Mouse (Mus musculus): ENCODE results near the gene Zfp768. TPM values are rescaled to one million over a fixed set of nuclear protein-coding genes. Genes with fewer than 3 reads are reported as not detected.
"Not testable (repeated sequence)": the region's sequence is repeated elsewhere in the genome, so short reads cannot be mapped to it uniquely, and the experiment has no call there.

The Zfp768 gene
- 3.1 and 3.5 TPM in 2 replicates for polyA plus RNA-seq (2015; fragmentation: Nextera tagmentation; extraction: Ambion mirVana)

DNA sequence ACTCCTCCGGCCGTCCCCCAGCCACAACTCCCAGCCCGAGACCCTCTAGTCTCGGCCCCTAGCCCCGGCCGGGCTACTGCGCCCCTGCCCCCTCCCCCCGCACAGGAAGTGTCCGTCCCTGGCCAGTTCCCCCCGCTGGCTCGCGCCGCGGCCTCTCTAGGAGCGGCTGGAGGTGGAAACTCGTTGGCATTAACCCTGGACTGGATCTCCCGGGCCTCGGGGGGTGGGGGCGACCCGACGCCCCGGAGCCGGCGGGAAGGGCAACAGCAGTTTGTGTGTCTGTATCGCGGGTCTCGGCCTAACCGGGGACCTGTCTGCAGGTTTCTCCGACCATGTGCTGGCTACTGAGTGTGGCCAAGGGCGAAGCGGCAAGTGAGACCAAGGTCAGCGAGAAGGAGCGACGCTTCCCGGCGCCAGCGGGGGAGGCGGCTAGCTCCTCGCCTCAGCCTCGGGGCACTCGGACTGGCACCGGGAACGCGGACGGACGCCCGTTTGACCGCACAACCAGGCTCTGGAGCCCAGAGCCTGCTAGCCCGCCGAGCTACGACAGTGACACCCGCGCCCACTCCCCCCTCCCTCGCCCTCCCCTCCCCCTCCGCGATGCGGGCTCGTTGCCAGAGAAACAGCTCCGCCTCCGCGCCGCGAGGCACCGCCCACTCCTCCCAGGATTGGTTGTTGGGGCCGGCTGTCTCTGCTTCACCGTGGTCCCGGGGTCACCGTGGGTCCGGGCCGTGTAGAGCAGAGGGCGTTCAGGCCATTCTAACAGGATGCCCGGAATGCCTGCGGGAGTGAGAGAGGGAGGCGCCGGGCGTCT is at the start of gene Zfp768:
Gene Zfp768 (minus strand): TSS at position 78 of the 814 bp plus-strand sequence.
- Histone ChIP-seq H3K4me3 (replicated peaks) (peak within 1 kb of the TSS; percentile 79), H3K9ac (peak within 1 kb of the TSS; percentile 79), H3K9me3 (replicated peaks) (no peaks in the 10 kb centered on the region), H3K4me2 (peak within 1 kb of the TSS; percentile 99), H3K27me3 (no peaks in the 10 kb centered on the region), H3K4me1 (replicated peaks) (peaks cover 45% of the 10 kb centered on the region), H3K36me3 (peaks cover 9% of the 10 kb centered on the region), H3K27ac (peak within 1 kb of the TSS; percentile 78)
- DNase-seq (peak; percentile 86), ATAC-seq (ENCODE audit: low read depth) (peak; percentile 85)
- under 1% methylated on average over 70 of the region's 76 CpGs for WGBS (ENCODE audit: insufficient replicate concordance)

DNA sequence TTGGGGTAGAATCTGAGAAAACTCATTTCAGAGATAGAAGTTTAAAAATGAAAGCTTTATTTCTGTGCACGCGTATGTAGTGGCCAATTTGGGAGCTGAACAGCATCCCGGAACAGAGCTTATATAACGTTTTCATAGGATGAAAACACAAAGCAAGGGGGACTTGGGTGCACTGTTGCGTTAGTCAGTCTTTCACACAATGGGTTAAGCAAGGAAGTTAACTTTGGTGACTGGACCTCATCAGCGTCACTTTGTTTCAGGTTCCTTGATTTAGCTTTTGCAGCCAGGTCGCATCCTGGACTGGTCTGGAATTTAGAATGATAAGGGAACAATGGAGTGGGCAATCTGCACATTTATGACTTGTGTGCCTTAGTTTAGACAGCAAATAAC is 48.5 kb upstream of the Zfp768 start:
- Histone ChIP-seq H3K9ac (peak overlapping the region; percentile 64), H3K4me1 (replicated peaks) (peaks cover 21% of the 10 kb centered on the region), H3K4me3 (replicated peaks) (peak overlapping the region; percentile 71), H3K27me3 (peaks cover 11% of the 10 kb centered on the region), H3K27ac (peak overlapping the region; percentile 48; the same call in 1 of the 2 replicates), H3K4me2 (peak overlapping the region; percentile 89), H3K9me3 (replicated peaks) (no peaks in the 10 kb centered on the region), H3K36me3 (peaks cover 12% of the 10 kb centered on the region)
- ATAC-seq (ENCODE audit: low read depth) (no peak), DNase-seq (no peak)
- WGBS (ENCODE audit: insufficient replicate concordance) = 18% methylated on average over 7 of the region's 7 CpGs

DNA sequence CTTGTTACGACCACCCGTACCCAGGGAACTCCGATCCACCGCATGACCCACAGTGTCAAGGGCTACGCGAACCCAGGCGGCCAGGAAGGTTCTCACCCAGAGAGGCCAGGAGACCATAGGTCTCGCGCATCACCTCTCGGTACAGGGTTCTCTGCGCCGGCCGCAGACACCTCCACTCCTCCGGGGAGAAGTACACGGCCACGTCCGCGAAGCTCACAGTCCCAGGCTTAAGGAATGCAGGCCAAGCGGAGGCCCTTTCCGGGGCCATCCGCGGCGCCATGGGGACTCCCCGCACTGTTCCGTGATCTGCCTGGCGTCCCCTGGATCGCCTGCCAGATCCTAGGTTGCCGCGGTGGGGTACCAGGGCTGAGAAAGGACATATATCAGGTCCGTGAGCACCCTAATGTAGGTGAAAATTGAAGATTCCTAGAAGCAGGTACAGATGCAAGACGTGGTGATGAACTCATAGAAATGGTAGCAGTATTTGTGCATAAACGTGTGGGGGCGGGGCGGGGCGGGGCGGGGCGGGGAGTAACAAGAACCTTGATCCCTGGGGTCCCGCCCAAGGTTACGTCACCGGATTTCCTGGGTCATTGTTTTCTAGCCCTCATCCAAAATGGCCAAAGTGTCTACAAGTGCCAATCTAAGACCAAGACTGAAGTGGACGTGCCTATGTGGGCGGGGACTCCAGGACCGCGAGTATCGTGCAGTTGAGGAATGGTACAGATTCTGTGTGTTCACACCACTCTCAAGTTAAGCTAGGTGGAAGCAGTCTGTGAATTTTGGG is 48.0 kb upstream of the Zfp768 start, which contains the start of gene E430018J23Rik:
Gene E430018J23Rik (minus strand): TSS at position 473 of the 787 bp plus-strand sequence.
- WGBS (ENCODE audit: insufficient replicate concordance) = under 1% methylated on average over 45 of the region's 45 CpGs
- peak within 1 kb of the TSS; percentile 89 for H3K4me2 ChIP-seq
- peaks cover 12% of the 10 kb centered on the region for H3K36me3 ChIP-seq
- H3K9me3 ChIP-seq (replicated peaks) = no peaks in the 10 kb centered on the region
- peak within 1 kb of the TSS; percentile 83 for H3K9ac ChIP-seq
- ATAC-seq (ENCODE audit: low read depth) (peak; percentile 87), DNase-seq (peak; percentile 95)
- peak within 1 kb of the TSS; percentile 71 for H3K4me3 ChIP-seq (replicated peaks)
- H3K27me3 ChIP-seq = peaks cover 11% of the 10 kb centered on the region
- peaks cover 21% of the 10 kb centered on the region for H3K4me1 ChIP-seq (replicated peaks)
- peak within 1 kb of the TSS; percentile 78 for H3K27ac ChIP-seq

DNA sequence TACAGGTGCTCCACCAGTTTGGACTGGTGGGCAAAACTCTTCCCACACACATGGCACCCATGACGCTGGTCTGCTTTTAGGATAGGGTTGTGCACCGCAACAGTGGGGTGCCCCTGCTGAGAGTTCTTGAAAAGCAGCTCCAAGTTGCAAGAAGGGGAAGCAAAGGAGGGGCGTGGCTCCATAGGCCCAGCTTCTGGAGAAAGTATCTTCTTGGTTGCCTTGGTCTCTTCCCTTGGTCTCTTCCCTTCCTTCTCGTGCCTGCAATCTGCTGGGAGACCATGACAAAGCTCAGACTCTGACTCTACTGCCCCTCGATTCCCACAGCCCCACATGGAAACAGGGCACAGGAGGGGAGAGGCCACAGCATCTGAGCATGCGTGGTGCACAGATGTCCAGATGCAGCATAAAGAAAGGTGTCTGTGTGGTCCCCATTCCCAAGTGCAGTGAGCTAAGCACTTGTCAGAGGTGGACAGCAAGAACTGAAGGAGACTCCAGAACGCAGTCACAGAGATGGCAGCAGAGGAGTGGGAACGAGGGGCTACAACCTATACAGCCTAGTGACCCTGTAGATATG is 46.9 kb upstream of the Zfp768 start:
- ATAC-seq (ENCODE audit: low read depth) = no peak
- Histone ChIP-seq H3K27ac (no peak overlapping the region), H3K36me3 (peaks cover 12% of the 10 kb centered on the region)

DNA sequence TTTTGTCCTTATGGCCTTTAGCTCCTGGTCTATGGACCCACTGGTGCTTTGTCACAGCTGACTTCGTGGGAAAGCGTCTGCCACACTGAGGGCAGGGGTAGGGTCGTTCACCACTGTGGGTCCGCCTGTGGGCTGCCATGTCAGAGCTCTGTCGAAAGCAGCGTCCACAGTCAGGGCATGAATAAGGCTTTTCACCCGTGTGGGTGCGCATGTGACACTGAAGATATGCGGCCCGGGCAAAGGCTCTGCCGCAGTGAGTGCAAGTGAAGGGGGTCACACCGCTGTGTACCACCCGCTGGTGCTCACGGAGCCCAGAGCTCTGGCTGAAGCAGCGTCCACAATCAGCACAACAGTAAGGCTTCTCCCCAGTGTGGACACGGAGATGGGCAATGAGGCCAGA is 46.1 kb upstream of the Zfp768 start:
- Histone ChIP-seq H3K36me3 (peaks cover 12% of the 10 kb centered on the region), H3K4me2 (no peak overlapping the region), H3K4me1 (replicated peaks) (peaks cover 22% of the 10 kb centered on the region), H3K9ac (no peak overlapping the region), H3K27ac (no peak overlapping the region), H3K27me3 (peaks cover under 1% of the 10 kb centered on the region; the same call in 1 of the 2 replicates), H3K4me3 (replicated peaks) (no peak overlapping the region), H3K9me3 (replicated peaks) (no peaks in the 10 kb centered on the region)
- DNase-seq = no peak
- ATAC-seq (ENCODE audit: low read depth) = no peak
- 87% methylated on average over 16 of the region's 16 CpGs for WGBS (ENCODE audit: insufficient replicate concordance)

More for the DNA sequence above, 46.9 kb upstream of the Zfp768 start:
- Histone ChIP-seq H3K27me3 (peaks cover 5% of the 10 kb centered on the region; the same call in 1 of the 2 replicates), H3K4me1 (replicated peaks) (peaks cover 21% of the 10 kb centered on the region), H3K9me3 (replicated peaks) (no peaks in the 10 kb centered on the region), H3K4me2 (peak overlapping the region; percentile 89), H3K4me3 (replicated peaks) (peak overlapping the region; percentile 71), H3K9ac (peak overlapping the region; percentile 83)
- 62% methylated on average over 8 of the region's 8 CpGs for WGBS (ENCODE audit: insufficient replicate concordance)
- no peak for DNase-seq

DNA sequence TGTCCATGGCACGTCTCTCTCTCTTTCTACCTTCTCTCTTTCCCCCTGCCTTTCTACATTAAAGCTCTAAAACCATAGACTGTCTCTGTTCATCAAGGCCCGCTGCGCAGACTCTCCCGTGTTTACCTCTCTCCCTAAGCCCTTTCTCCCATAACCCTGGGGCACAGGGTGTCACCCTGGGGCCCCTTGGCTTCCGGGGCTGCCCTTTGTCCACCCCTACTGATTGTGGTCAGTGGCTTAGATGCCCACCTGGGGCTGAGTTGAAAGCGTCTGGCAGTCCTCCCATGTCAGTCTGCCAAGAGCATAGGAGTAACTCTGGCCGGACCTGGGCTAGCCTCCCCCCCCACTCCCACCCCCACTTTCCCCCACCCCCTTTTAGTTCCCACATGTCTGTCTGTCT is 44.9 kb upstream of the Zfp768 start:
- ATAC-seq (ENCODE audit: low read depth) (no peak), DNase-seq (no peak)
- no peak overlapping the region for H3K27ac ChIP-seq
- peaks cover 16% of the 10 kb centered on the region for H3K36me3 ChIP-seq
- no peaks in the 10 kb centered on the region for H3K9me3 ChIP-seq (replicated peaks)
- no peak overlapping the region for H3K4me2 ChIP-seq
- no peaks in the 10 kb centered on the region for H3K27me3 ChIP-seq
- peaks cover 28% of the 10 kb centered on the region for H3K4me1 ChIP-seq (replicated peaks)
- WGBS (ENCODE audit: insufficient replicate concordance) = 71% methylated on average over 7 of the region's 7 CpGs
- no peak overlapping the region for H3K9ac ChIP-seq
- no peak overlapping the region for H3K4me3 ChIP-seq (replicated peaks)

DNA sequence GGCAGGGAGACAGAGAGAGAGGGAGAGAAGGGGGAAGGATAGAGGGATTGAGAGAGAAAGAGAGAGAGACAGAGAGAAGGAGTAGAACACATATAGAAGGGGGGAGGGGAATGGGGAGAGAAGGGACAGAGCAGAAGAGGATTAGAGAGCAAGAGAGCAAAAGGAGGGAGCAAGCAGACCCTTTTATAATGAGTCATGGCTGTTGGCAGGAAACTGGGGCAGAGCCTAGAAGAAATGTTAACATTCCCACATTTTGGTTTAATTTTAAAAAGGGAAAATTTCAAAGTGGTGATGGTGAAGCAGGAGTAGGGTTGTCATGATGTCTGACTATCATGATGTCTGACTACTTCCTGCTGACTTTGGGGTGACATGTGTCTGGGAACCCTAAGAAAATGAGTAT is 42.8 kb upstream of the Zfp768 start:
- H3K4me1 ChIP-seq (replicated peaks) = peaks cover 18% of the 10 kb centered on the region
- not testable (repeated sequence) for ATAC-seq (ENCODE audit: low read depth); H3K27me3 ChIP-seq; DNase-seq; H3K4me3 ChIP-seq (replicated peaks); H3K4me2 ChIP-seq; H3K9me3 ChIP-seq (replicated peaks); H3K27ac ChIP-seq; H3K9ac ChIP-seq
- peaks cover 31% of the 10 kb centered on the region for H3K36me3 ChIP-seq

DNA sequence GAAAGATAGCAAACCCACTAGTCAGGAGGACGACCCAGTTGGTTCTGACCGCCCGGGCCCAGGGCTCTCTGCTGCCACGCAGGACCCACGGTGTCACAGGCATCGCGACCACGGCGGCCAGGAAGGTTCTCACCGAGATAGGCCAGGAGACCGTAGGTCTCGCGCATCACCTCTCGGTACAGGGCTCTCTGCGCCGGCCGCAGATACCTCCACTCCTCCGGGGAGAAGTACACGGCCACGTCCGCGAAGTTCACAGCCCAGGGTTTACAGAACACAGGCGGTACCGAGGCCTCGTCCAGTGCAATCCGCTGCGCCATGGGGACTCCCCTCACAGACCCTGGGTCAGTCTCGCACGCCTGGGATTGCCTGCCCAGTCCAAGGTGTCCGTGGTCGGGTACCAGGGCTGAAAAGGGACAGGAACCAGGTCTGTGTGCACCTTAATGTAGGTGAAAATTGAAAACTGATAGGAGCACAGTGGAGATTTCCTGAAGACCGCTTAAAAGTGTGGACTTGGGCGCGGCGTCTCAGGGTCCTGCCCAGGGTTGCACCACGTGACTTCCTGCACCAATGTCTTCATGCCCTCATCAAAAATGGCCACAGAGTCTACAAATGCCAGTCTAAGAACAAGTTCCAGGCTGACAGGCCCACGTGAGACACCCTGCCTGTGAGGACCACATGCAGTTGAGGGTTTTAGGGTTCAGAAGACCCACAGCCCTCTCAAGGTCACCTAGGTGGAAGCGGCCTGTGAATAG is 41.4 kb upstream of the Zfp768 start, which contains the start of gene 9130019O22Rik:
Gene 9130019O22Rik (minus strand): TSS at position 526 of the 752 bp plus-strand sequence.
- Histone ChIP-seq H3K27me3 (no peaks in the 10 kb centered on the region), H3K9ac (peak within 1 kb of the TSS; percentile 78), H3K4me2 (peak within 1 kb of the TSS; percentile 88), H3K9me3 (replicated peaks) (peaks cover 6% of the 10 kb centered on the region; the same call in 1 of the 2 replicates), H3K27ac (peak within 1 kb of the TSS; percentile 26; the same call in 1 of the 2 replicates), H3K36me3 (peaks cover 38% of the 10 kb centered on the region), H3K4me1 (replicated peaks) (peaks cover 7% of the 10 kb centered on the region), H3K4me3 (replicated peaks) (peak within 1 kb of the TSS; percentile 67)
- DNase-seq = peak; percentile 85
- WGBS (ENCODE audit: insufficient replicate concordance) = 10% methylated on average over 38 of the region's 38 CpGs
- peak; percentile 86 for ATAC-seq (ENCODE audit: low read depth)

DNA sequence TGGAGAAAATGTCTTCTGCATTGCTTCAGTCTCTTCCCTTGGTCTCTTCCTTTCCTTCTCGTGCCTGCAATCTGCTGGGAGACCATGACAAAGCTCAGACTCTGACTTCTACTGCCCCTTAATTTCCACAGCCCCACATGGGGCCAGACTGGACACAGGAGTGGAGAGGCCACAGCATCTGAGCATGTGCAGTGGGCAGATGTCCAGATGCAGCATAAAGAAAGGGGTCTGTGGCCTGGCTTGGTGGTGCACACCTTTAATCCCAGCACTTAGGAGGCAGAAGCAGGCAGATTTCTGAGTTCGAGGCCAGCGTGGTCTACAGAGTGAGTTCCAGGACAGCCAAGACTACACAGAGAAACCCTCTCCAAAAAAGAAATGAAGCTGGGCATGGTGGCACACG is 40.2 kb upstream of the Zfp768 start:
- 79% methylated on average over 4 of the region's 4 CpGs for WGBS (ENCODE audit: insufficient replicate concordance)
- H3K27me3 ChIP-seq; H3K4me2 ChIP-seq; DNase-seq; H3K4me3 ChIP-seq (replicated peaks); H3K27ac ChIP-seq; ATAC-seq (ENCODE audit: low read depth); H3K4me1 ChIP-seq (replicated peaks); H3K9me3 ChIP-seq (replicated peaks); H3K9ac ChIP-seq: not testable (repeated sequence)
- peaks cover 29% of the 10 kb centered on the region for H3K36me3 ChIP-seq

DNA sequence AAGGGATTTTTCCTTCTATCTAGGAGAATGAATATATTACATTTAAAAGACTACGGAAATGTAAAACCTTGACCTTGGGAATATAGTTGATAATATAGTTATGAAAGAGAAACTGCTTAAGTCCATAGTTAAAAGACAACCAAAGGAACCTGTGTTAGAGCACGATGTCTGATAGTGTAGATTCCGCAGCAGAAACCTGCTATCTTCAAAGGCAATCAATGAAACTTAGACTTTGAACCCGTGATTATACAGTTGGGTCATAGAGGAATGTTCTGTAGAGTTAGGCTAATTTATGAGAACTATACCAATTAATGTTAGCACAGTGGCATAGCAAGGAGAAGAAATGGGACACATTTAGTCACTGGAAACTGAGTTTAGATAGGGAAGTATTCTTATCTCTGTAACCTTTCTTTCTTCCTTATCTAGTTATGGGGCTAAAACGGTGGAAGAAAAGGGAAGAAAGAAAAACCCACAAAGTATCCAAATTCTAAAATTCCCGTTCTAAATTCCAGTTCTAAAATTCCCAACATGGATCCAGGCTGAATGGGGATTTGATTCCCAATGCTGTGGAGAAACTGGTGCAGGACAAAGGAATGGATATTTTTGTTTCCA is 33.0 kb upstream of the Zfp768 start:
- Histone ChIP-seq H3K36me3 (peaks cover 21% of the 10 kb centered on the region), H3K4me2 (no peak overlapping the region), H3K9ac (no peak overlapping the region), H3K27me3 (no peaks in the 10 kb centered on the region), H3K4me3 (replicated peaks) (no peak overlapping the region), H3K9me3 (replicated peaks) (no peaks in the 10 kb centered on the region), H3K4me1 (replicated peaks) (peaks cover 27% of the 10 kb centered on the region), H3K27ac (no peak overlapping the region)
- no peak for ATAC-seq (ENCODE audit: low read depth)
- 32% methylated on average over 6 of the region's 6 CpGs for WGBS (ENCODE audit: insufficient replicate concordance)
- no peak for DNase-seq
